Mouse (Mus musculus) brain, adult 10 weeks (tissue): Measurements from ENCODE around the gene Laptm5. TPM values are rescaled to one million over a fixed set of nuclear protein-coding genes. Genes with fewer than 3 reads are reported as not detected.

Experiments used
- polyA plus RNA-seq: library from polyadenylated mRNA; stranded (reverse); fragments of 350-450 nt; fragmentation: Illumina TruSeq; extraction: RNeasy Lipid Tissue Mini Kit (QIAGEN cat#74804); gene quantifications from one replicate; pipeline ENCODE4 v1.2.3, GENCODE M21; 2015; ENCODE audit warnings: low read depth, low replicate concordance

Laptm5 gene
- 30.6 TPM for polyA plus RNA-seq

DNA sequence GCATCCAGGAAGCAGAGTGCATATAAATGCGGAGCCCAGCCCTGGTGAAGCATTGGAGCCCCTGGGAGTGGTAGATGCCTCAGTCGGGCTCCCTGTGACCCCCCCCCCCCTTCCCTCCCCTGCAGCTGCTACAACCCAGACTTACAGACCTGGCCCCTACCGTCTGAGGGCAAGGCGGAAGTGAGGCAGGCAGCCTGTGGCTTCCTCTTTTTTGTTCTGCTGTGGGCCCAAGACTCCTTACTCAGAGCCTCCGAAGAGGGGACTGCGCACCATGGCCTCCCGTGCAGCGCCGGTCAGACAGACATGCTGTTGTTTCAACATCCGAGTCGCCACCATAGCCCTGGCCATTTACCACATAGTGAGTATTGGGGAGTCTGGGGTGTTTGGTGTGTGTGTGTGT lies at the start of gene Laptm5:
Gene Laptm5 (plus strand): TSS at position 49 of the 400 bp plus-strand sequence.

GRCm38 (mm10) chr4:130944112-130944511 lies 31.2 kb downstream of the Laptm5 start, which contains the start of gene Matn1:
TSS of gene Matn1 (plus strand) at chr4:130944385.

Other genes starting within 250 kb of the Laptm5 start
- 41.0 TPM for gene Pum1, start 249.8 kb upstream of the Laptm5 start, polyA plus RNA-seq
- 97.2 TPM for gene Sdc3, start 120.6 kb upstream of the Laptm5 start, polyA plus RNA-seq
- 0.22 TPM for gene Matn1, start 31.3 kb downstream of the Laptm5 start, polyA plus RNA-seq